Mouse (Mus musculus): ENCODE data around the gene Plxnb1. TPM values are rescaled to one million over a fixed set of nuclear protein-coding genes. Genes with fewer than 3 reads are reported as not detected.

Plxnb1 gene
- polyA plus RNA-seq, 1 experiment from 2014 or later, result 12.6 TPM

DNA sequence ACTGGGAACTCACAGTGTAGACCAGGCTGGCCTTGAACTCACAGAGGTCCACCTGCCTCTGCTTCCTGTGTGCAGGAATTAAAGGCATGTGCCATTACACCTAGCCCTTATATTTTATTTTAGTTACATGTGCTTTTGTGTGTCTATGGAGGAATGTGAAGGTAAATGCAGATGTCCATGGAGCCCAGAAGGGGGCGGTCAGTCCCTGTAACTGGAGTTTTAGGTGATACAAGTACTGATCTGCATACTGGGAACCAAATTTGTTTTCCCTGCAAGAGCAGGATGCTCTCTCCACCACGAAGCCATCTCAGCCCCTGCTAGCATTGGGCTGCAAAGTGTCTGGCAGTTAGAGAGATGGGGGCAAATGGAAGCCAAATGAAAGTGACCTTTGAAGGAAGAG, 10.3 kb upstream of the Plxnb1 start:
- H3K9me3 ChIP-seq (ENCODE audit: control insufficient read depth, low read length), result no peaks in the 10 kb centered on the region
- no peak for ATAC-seq
- no peak overlapping the region for H3K9ac ChIP-seq (ENCODE audit: low read depth, low read length)
- no peak overlapping the region for H3K4me2 ChIP-seq (ENCODE audit: low read length)
- 8% methylated on average over 2 of the region's 2 CpGs for WGBS
- no peak overlapping the region for H3K27ac ChIP-seq (ENCODE audit: low read depth, low read length)
- H3K4me1 ChIP-seq (ENCODE audit: control insufficient read depth, insufficient read depth, low read depth, low read length), result peaks cover 21% of the 10 kb centered on the region
- H3K27me3 ChIP-seq (replicated peaks; ENCODE audit: control insufficient read depth, insufficient read depth, low read length), result no peaks in the 10 kb centered on the region
- no peak overlapping the region for H3K4me3 ChIP-seq (ENCODE audit: low read length)
- H3K36me3 ChIP-seq (ENCODE audit: control insufficient read depth, insufficient read depth, low read length), result 0 out of 2 replicates have a peak, but pooled peaks cover 3% of the 10 kb centered on the region

DNA sequence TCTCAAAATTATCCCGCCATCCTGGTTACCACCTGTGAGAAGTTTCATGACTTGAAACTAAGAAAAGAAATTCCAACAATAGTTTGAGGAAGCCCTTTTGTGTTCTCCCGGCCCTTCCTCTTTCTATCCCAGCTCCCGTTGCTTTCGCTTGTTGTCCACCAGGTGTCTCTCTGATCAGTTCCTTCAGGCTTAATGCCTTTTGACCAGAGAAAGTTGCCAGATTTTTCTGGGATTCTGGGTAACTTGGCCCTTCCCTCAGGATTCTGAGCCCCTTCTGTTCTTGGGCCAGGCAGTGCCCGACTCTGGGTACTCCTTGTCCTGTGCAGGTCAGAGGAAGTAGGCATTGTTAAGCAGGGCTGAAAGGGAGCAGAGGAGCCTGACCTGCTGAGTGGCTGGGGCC, 7.2 kb upstream of the Plxnb1 start:
- peak; percentile 35; the same call in 1 of the 2 replicates for ATAC-seq
- H3K9me3 ChIP-seq (ENCODE audit: control insufficient read depth, low read length), result no peaks in the 10 kb centered on the region
- H3K27me3 ChIP-seq (replicated peaks; ENCODE audit: control insufficient read depth, insufficient read depth, low read length), result no peaks in the 10 kb centered on the region
- no peak overlapping the region for H3K4me2 ChIP-seq (ENCODE audit: low read length)
- WGBS, result 9% methylated on average over 5 of the region's 5 CpGs
- H3K4me1 ChIP-seq (ENCODE audit: control insufficient read depth, insufficient read depth, low read depth, low read length), result peaks cover 9% of the 10 kb centered on the region
- H3K27ac ChIP-seq (ENCODE audit: low read depth, low read length), result peak overlapping the region; percentile 48; the same call in 1 of the 2 replicates
- no peak overlapping the region for H3K4me3 ChIP-seq (ENCODE audit: low read length)
- H3K36me3 ChIP-seq (ENCODE audit: control insufficient read depth, insufficient read depth, low read length), result 0 out of 2 replicates have a peak, but pooled peaks cover 5% of the 10 kb centered on the region
- 0 out of 2 replicates have a peak overlapping the region, but pooled peaks have one; percentile 35 for H3K9ac ChIP-seq (ENCODE audit: low read depth, low read length)

DNA sequence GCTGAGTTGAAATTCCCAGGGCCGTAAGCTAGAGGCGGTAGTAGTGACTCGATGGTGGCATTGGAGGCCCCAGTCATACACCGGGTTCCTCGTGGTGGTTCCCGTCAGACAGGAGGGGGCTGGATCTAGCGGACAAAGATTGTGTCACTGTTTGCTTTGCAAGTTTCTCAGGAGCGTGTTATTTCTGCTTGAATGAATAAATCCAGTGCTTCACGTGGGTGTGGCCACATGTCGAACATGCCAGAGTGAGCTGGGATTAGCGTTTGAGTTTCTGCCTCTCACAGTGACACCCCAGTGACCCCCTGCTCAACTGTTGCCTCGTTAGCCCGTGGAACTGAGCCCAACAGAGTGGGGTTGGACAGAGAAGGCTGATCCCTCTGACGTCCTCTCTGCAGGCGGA, 4.7 kb upstream of the Plxnb1 start:
- no peak overlapping the region for H3K27ac ChIP-seq (ENCODE audit: low read depth, low read length)
- no peaks in the 10 kb centered on the region for H3K27me3 ChIP-seq (replicated peaks; ENCODE audit: control insufficient read depth, insufficient read depth, low read length)
- no peak for ATAC-seq
- H3K9ac ChIP-seq (ENCODE audit: low read depth, low read length), result no peak overlapping the region
- WGBS, result 52% methylated on average over 15 of the region's 15 CpGs
- no peak overlapping the region for H3K4me3 ChIP-seq (ENCODE audit: low read length)
- no peak overlapping the region for H3K4me2 ChIP-seq (ENCODE audit: low read length)
- 0 out of 2 replicates have a peak, but pooled peaks cover 5% of the 10 kb centered on the region for H3K36me3 ChIP-seq (ENCODE audit: control insufficient read depth, insufficient read depth, low read length)
- peaks cover 16% of the 10 kb centered on the region for H3K4me1 ChIP-seq (ENCODE audit: control insufficient read depth, insufficient read depth, low read depth, low read length)
- H3K9me3 ChIP-seq (ENCODE audit: control insufficient read depth, low read length), result no peaks in the 10 kb centered on the region

DNA sequence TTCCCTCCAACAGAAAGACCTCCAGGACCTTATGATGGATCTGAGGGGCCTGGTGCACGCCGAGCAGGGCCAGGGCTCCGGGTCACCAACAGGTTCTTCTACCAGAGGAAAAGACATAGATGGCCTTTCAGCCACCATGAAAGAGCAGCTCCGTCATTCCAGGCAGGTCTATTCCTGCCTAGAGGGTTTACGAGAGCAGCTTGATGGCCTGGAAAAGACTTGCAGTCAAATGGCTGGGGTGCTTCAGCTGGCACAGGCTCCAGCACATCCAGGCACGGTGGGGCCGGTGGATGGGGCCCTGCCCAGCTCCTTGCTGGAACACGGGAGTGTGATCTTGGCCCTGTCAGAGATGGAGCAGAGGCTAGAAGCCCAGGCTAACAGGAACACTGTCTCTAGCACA, 3.4 kb upstream of the Plxnb1 start:
- WGBS, result 87% methylated on average over 8 of the region's 8 CpGs
- no peak overlapping the region for H3K4me2 ChIP-seq (ENCODE audit: low read length)
- no peaks in the 10 kb centered on the region for H3K9me3 ChIP-seq (ENCODE audit: control insufficient read depth, low read length)
- no peak overlapping the region for H3K4me3 ChIP-seq (ENCODE audit: low read length)
- no peak for ATAC-seq
- peaks cover 24% of the 10 kb centered on the region for H3K4me1 ChIP-seq (ENCODE audit: control insufficient read depth, insufficient read depth, low read depth, low read length)
- no peak overlapping the region for H3K9ac ChIP-seq (ENCODE audit: low read depth, low read length)
- no peak overlapping the region for H3K27ac ChIP-seq (ENCODE audit: low read depth, low read length)
- H3K36me3 ChIP-seq (ENCODE audit: control insufficient read depth, insufficient read depth, low read length), result 0 out of 2 replicates have a peak, but pooled peaks cover 5% of the 10 kb centered on the region
- no peaks in the 10 kb centered on the region for H3K27me3 ChIP-seq (replicated peaks; ENCODE audit: control insufficient read depth, insufficient read depth, low read length)

DNA sequence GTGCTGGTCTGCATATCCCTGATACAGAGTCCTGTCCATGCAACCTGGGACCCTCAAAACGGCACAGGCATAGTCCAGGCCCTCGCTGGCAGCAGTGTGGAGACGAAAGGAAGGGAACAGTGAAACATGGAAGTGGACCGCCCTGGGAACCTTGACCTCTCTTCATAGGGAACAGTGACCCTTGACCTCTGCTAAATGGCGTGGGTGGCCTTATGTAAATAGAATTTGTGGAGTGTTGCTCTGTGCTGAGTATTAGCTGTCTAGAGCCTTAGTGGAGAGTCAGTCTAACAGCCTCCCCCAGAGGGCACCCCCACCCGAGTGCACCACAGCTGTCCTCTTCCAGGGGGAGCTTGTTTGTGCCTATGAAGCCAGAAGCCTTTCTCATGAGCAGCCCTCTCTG, 2.4 kb upstream of the Plxnb1 start:
- H3K27ac ChIP-seq (ENCODE audit: low read depth, low read length), result no peak overlapping the region
- H3K4me1 ChIP-seq (ENCODE audit: control insufficient read depth, insufficient read depth, low read depth, low read length), result peaks cover 34% of the 10 kb centered on the region
- no peak overlapping the region for H3K4me3 ChIP-seq (ENCODE audit: low read length)
- no peaks in the 10 kb centered on the region for H3K9me3 ChIP-seq (ENCODE audit: control insufficient read depth, low read length)
- 41% methylated on average over 6 of the region's 6 CpGs for WGBS
- H3K27me3 ChIP-seq (replicated peaks; ENCODE audit: control insufficient read depth, insufficient read depth, low read length), result no peaks in the 10 kb centered on the region
- H3K4me2 ChIP-seq (ENCODE audit: low read length), result no peak overlapping the region
- H3K9ac ChIP-seq (ENCODE audit: low read depth, low read length), result no peak overlapping the region
- no peak for ATAC-seq
- 0 out of 2 replicates have a peak, but pooled peaks cover 5% of the 10 kb centered on the region for H3K36me3 ChIP-seq (ENCODE audit: control insufficient read depth, insufficient read depth, low read length)

DNA sequence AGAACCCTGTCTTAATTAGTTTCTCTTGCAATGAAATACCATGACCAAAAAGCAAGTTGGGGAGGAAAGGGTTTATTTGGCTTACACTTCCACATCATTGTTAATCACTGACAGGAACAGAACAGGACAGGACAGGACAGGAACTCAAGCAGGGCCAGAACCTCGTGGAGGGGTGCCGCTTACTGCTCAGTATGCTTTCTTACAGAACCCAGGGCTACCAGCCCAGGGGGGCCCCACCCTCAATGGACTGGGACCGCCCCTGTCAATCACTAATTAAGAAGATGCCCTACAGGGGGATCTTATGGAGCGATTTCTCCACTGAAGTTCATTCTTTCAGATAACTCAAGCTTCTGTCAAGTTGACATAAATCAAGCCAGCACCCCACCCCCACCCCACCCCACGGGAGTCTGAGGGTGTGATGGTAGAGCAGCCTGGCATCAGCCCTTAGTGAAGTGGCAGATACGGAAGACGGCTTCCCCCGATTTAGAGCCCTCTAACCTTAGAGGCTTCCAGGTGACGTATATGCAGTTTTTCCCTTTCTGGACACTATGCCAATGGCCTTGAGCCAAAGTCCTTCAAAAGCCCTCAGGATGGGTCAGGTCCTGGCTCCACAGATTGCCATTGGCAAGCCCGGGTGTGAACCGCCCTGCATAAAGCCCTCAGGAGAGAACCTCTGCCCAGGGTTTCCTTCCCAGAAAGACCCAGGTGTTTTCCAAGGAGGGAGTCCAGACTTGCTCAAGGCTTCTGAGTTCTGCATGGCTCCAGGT, 1.2 kb upstream of the Plxnb1 start:
- peak overlapping the region; percentile 83 for H3K4me2 ChIP-seq (ENCODE audit: low read length)
- peak overlapping the region; percentile 98 for H3K27ac ChIP-seq (ENCODE audit: low read depth, low read length)
- H3K36me3 ChIP-seq (ENCODE audit: control insufficient read depth, insufficient read depth, low read length), result 0 out of 2 replicates have a peak, but pooled peaks cover 5% of the 10 kb centered on the region
- ATAC-seq, result no peak
- whole genome bisulfite sequencing, result 8% methylated on average over 11 of the region's 11 CpGs
- peak overlapping the region; percentile 79 for H3K4me3 ChIP-seq (ENCODE audit: low read length)
- no peaks in the 10 kb centered on the region for H3K27me3 ChIP-seq (replicated peaks; ENCODE audit: control insufficient read depth, insufficient read depth, low read length)
- H3K4me1 ChIP-seq (ENCODE audit: control insufficient read depth, insufficient read depth, low read depth, low read length), result peaks cover 42% of the 10 kb centered on the region
- H3K9ac ChIP-seq (ENCODE audit: low read depth, low read length), result peak overlapping the region; percentile 88
- no peaks in the 10 kb centered on the region for H3K9me3 ChIP-seq (ENCODE audit: control insufficient read depth, low read length)

DNA sequence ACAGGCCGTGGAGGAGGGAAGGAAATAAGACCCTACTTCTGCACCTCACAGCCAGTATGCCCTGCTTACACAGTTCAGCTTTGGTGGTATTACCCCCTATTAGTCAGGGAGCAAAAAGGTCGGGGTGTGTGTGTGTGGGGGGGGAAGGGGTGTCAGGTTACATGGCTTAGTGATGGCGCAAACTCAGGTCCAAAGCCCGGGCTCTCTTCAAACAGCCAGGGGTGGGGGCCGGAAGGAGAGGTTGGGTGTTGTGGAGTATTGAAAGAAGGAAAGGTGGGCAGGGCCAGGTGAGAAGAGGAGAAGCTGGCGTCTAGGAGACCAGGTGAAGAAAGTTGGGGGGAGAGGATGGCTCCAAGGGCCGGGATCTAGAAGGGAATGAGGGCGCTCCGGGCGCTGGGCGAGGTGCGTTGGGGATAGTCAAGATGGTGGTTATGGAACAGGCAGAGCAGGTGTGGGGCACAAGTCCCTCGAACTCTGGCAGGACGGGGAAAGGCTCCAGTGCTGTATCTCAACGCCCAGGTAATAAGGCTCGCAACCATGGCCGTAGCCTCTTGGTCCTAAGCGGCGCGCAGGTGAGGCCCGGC, 544 bp upstream of the Plxnb1 start:
- Histone ChIP-seq H3K4me2 (ENCODE audit: low read length) (peak overlapping the region; percentile 83), H3K4me3 (ENCODE audit: low read length) (peak overlapping the region; percentile 79), H3K9ac (ENCODE audit: low read depth, low read length) (peak overlapping the region; percentile 88), H3K27me3 (replicated peaks; ENCODE audit: control insufficient read depth, insufficient read depth, low read length) (no peaks in the 10 kb centered on the region), H3K36me3 (ENCODE audit: control insufficient read depth, insufficient read depth, low read length) (0 out of 2 replicates have a peak, but pooled peaks cover 5% of the 10 kb centered on the region), H3K9me3 (ENCODE audit: control insufficient read depth, low read length) (no peaks in the 10 kb centered on the region), H3K27ac (ENCODE audit: low read depth, low read length) (peak overlapping the region; percentile 98), H3K4me1 (ENCODE audit: control insufficient read depth, insufficient read depth, low read depth, low read length) (peaks cover 49% of the 10 kb centered on the region)
- no peak; the same call in 1 of the 2 replicates for ATAC-seq
- under 1% methylated on average over 20 of the region's 21 CpGs for WGBS

DNA sequence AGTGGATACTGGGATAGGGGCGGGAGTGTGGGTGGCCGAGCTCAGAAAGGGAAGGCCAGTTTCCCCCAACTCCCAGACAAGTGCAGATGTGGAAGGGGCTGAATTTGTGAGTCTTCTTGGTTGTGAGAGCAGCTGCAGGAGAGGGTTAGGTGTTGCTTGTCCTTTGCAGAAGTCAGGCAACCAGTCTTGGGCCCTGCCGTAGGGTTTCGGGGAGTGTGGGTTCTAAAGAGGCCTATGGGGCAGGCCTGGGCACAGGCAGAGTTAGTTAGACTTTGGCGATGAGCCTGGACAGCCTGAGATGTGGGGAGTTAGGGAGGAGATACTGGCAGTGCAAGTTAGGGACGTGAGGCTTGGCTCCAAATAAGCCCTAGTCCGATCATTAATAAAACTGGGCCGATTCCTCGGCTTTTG, 1.1 kb downstream of the Plxnb1 start:
- H3K4me1 ChIP-seq (ENCODE audit: control insufficient read depth, insufficient read depth, low read depth, low read length), result peaks cover 50% of the 10 kb centered on the region
- H3K27ac ChIP-seq (ENCODE audit: low read depth, low read length), result peak overlapping the region; percentile 98
- H3K9ac ChIP-seq (ENCODE audit: low read depth, low read length), result peak overlapping the region; percentile 88
- H3K36me3 ChIP-seq (ENCODE audit: control insufficient read depth, insufficient read depth, low read length), result peaks cover 6% of the 10 kb centered on the region; the same call in 1 of the 2 replicates
- peak overlapping the region; percentile 79 for H3K4me3 ChIP-seq (ENCODE audit: low read length)
- H3K27me3 ChIP-seq (replicated peaks; ENCODE audit: control insufficient read depth, insufficient read depth, low read length), result no peaks in the 10 kb centered on the region
- no peaks in the 10 kb centered on the region for H3K9me3 ChIP-seq (ENCODE audit: control insufficient read depth, low read length)
- peak overlapping the region; percentile 83 for H3K4me2 ChIP-seq (ENCODE audit: low read length)
- ATAC-seq, result no peak
- WGBS, result 2% methylated on average over 9 of the region's 9 CpGs

DNA sequence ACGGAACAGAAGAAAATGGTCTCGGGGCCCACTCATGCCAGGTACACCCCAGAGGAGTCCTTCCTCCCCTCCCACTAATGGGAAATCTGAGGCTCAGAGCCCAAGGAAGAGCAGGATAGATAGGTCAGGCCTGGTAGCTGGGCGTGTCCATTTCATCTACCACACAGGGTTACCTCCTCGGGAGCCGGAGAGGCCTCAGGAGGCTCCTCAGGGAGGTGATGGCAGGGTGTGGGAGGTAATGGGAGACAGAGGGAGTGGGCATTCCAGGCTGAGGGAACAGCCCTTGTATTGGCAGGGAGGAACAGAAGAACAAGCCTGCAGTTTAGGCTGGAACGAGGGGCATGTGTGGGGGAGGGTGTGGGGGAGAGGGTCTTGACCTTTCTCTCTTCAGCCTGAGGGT, 1.7 kb downstream of the Plxnb1 start:
- no peak for ATAC-seq
- H3K27me3 ChIP-seq (replicated peaks; ENCODE audit: control insufficient read depth, insufficient read depth, low read length), result no peaks in the 10 kb centered on the region
- peak overlapping the region; percentile 83 for H3K4me2 ChIP-seq (ENCODE audit: low read length)
- H3K9me3 ChIP-seq (ENCODE audit: control insufficient read depth, low read length), result no peaks in the 10 kb centered on the region
- 12% methylated on average over 6 of the region's 6 CpGs for WGBS
- peak overlapping the region; percentile 98 for H3K27ac ChIP-seq (ENCODE audit: low read depth, low read length)
- H3K9ac ChIP-seq (ENCODE audit: low read depth, low read length), result peak overlapping the region; percentile 88
- H3K36me3 ChIP-seq (ENCODE audit: control insufficient read depth, insufficient read depth, low read length), result peaks cover 5% of the 10 kb centered on the region; the same call in 1 of the 2 replicates
- H3K4me1 ChIP-seq (ENCODE audit: control insufficient read depth, insufficient read depth, low read depth, low read length), result peaks cover 50% of the 10 kb centered on the region
- peak overlapping the region; percentile 79 for H3K4me3 ChIP-seq (ENCODE audit: low read length)
